Mouse (Mus musculus) layer of hippocampus, adult 9-10 months (tissue): ENCODE measurements around the gene Sgpl1.

ENCODE experiments used
- DNase-seq: peaks from one replicate; pipeline ENCODE4 v3.0.0; 2022; ENCODE audit warnings: low spot score

Gene Sgpl1

DNA sequence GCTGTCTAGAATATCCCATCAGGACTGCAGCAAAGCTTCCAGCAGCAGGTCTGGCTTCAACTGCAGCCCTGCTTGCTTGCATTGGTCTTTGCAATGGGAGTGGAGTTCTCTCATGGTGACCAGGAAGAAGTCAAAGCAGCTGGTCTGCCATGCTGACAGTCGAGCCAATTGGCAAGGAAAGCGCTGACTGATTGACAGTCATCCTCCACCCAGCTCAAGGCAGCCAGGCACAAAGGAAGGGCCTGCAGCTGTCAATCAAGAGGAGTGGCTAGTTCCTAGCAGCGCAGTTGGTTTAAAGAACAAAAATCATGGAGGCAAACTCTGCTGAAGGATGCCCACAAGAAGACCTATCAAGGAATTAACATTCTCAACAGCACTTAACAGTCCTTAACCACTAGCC, 61.0 kb downstream of the Sgpl1 start:
- no peak for DNase-seq

- DNase-seq: no peak
Measured at GRCm38 (mm10) chr10:61085364-61085763, 62.1 kb downstream of the Sgpl1 start.

- no peak for DNase-seq
Measured at GRCm38 (mm10) chr10:61080931-61081255, 66.6 kb downstream of the Sgpl1 start.

DNA sequence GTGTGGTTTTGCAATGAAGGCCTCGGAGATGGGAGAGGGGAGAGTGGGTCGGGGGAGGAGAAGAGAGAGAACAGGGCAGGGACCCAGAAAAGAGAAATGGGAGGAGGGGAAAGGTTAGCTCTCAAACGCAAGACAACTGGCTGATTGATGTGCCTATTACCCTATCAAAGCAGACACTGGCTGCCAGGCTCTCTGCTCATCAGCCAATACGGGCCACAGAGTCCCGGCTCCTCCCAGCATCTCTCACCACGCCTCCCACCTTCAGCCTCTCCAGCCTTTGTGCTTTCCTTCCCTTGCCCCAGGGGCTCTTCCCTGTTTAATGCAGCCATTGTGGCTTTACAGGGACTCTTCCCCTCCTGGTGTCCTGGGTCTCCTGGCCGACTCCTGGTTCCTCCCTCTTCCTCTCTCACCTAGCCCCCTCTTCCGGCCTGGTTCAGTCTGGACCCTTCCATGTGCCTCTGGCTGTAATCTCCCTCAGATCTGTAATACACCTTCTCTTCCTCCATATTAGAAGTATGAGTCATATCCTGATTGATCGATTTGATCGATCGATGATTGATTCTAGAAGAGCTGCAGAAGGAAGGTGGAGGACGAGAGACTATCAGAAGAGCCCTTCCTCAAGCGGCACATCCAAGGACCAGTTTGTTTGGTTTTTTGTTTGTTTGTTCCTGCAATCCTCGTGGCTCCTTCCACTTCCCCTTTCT, 67.1 kb downstream of the Sgpl1 start:
- peak; percentile 56 for DNase-seq

GRCm38 (mm10) chr10:61075607-61076006, 71.9 kb downstream of the Sgpl1 start:
- DNase-seq: no peak

DNA sequence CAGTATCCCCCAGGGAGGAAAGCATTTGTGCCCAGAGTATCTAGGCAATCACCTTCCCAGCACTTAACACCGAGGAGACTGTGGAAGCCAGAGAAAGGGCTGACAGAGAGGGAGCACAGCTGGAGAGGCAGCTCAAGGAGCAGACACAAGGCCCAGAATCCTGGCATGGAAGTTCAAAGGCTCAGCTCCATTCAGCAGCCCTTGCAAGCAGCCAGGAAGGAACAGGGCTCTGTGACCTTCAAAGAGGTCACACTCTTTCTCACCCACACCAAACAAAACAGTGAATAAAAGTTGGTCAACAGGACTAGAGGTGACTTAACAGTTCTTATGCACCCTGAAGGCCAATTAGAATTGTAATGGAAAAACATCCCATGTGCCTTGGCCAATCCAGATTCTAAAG, 72.9 kb downstream of the Sgpl1 start:
- no peak for DNase-seq

DNA sequence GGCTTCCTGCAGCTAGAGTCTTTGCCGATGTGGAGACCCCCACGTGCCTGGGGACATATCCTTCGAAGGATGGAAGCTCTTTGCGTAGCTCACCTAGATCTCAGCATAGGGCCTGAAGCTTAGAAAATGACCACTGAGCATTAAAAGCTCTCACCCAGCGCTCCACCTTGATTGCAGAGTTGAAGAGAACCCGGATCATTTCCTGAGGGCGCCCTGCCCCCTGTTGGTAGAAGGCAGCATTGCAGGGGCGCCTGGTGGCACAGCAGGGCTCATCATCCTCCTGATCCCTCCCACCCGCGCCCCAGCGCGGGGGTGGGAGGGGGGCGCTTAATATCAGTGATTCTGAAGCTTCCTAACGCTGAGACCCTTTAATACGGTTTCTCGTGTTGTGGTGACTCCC, 75.2 kb downstream of the Sgpl1 start:
- DNase-seq: peak; percentile 27

DNA sequence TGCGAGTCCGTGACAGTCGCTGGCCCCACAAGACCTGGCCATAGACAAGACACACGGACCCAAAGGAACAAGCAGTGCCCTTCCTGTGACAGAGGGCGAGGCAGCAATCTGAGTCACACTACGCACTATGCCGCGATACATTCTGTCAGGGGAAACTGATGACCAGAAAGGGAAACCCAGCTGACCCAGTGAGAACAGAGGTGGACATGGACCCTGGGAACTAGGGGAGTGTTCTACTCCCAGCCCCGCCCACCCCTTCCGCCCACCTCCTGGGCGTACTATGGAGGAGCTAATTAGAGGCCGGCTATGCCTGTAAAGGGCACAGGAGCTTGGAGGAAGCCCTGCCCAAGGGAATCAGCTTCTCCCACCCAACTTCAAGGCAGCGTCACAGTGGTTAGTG, 78.3 kb downstream of the Sgpl1 start:
- no peak for DNase-seq

DNA sequence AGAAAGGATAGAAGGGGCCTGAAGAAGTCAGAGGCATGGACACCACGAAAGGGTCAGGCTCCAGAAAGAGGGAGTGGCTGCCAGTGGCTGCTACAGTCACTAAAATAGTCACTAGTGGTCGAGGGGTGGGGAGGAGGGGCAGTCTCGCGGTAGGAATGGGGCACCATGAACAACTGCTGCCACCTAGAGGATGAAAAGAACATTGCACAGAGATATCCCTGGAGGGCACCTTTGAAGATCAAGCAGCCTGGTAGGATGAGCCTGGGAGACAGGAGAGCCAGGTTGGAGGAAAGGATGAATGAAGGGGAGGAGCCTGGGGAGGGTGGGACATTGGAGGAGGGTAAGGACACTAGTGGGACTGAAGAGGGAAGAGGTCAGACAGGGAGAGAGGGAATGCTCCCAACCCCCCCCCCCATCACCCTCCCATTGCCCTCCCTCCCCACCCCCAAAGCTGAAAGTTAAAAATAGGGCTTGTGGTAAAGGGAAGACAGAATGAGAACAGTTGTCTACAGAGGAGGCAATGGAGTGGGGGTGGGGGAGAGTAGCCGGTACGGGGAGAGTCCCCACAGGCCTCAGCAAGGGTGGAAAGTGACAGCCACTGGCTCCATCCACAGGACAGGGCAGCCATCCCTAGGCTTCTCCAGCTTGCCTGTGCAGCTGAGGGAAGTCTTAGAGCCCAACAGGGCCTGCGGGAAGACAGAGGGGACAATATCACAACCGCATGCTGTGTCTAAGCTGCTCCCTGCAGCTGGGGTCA, 78.9 kb downstream of the Sgpl1 start:
- DNase-seq: peak; percentile 22

DNA sequence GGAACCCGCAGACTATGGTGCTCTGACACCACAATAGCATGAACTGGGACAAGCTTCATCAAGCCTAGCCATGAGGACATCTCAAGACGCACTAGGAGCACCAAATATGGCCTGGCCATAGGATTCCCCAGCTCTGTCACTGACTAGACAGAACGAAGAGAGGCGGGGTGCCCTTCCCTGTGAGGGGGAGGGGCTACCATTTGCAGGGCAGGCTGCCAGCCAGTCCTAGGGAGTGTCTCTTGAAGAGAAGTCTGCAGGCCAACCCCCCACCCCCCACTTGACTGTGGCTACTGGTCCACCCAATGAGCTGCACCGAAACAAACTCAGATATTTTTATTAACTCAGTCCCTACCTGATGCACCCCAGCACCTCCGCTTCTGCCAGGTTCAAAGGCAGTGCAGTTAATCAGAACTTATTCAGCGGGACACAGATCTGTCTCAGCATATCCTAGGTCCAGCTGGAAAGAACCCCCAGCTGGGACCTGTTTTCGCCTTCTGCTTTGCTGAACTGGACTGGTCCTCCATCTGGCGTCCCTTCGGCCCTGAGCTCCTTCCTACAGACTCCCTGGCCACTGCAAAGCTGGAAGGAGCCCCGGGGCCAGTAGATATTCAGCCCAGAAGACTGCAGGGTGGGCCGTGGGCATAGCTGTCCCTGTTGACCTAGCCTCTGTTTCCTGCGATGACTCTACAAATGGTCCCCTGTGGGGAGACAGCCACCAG, 82.1 kb downstream of the Sgpl1 start:
- no peak for DNase-seq

DNA sequence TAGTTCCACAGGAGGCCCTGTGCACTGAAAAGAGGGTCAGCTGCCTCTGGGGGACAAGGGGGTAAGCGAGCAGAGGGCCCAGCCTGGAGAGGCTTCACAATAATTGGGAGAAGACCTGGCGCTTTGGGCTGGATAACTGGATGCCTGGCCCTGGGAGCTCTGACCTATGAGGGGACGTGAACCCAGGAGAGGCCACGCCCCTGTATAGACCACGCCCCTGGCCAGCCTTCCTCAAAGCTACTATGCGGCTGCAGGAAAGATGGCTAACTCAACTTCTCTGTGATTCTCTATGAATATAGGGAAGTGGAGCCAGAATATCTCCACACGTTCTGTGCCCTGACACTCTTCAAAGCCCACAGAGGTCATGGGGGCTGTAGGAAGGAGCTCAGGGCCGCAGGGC, 82.9 kb downstream of the Sgpl1 start:
- DNase-seq: no peak

DNA sequence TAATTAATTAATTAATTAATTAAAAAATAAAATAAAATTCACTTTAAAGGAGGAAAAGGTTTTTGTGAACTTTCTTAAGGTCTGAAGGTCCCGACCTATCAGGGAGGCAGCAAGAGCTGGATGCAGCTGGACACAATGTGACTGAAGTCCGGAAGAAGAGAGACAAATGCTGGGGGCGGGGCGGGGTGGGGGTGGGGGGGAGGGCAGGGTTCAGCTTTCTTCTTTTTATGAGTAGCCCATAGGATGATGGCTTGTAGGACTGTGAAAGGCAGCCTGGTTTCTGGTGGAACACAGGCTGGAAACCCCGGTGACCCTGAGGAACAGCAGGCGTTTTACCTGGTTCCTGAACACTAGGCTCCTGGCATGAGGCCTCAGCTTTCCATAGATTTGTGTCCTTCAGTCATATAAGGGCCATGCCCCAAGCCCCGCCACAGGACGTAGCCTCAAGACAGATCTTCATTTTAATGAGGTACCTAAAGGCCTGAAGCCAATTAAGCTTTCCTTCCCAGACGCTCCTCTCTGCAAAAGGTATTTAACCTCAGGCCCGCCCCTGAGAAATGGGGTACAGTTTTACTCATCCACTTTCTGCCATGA, 84.1 kb downstream of the Sgpl1 start:
- no peak for DNase-seq

GRCm38 (mm10) chr10:61059543-61060110, 87.9 kb downstream of the Sgpl1 start:
- no peak for DNase-seq

- no peak for DNase-seq
Measured at GRCm38 (mm10) chr10:61059101-61059500, 88.4 kb downstream of the Sgpl1 start.

DNA sequence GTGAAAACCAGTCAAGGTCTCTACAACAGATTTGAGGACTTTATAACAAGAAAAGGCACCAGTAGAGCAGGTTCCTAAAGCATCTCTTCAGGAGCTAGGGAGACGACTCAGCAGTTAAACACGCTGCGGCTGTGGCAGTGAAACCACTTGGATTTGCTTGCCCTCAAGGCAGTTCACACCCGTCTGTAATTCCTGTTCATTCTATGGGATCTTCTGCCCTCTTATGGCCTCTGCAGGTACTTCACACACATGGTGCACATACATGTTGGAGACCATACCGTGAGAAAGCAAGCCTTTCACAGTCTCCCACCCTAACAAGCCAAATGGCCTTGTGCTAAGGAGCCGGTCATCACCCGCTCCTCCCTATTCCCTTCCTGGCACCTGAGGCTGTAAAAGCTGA, 90.8 kb downstream of the Sgpl1 start:
- DNase-seq: no peak

DNA sequence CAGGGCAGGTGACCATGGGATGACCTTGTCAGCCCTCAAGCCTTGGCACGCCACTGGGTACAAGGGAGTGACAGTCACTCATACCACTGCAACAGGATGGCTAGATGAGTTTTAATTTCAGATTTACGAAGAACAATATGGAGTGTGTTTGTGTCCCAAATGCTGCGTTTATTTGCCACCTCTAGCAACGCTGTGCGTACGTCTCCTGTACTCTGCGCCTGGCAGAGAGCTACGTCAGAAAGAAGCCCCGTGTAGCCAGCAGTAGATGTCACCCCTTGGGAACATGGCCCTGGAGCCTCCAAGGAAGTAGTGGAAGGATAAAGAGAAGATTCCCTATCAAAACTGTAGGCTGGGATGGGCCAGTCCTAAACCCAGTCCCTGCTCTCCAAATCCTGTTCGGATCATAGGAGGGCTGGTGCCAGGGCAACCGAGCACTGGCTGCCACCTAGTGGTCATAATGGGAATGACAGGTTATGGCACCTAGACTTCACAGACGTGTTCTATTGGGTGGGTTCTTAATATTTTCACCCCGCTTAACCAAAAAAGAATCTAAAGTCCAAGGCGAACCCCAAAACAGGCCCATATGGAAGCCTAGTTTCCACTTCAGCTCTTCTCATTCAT, 95.4 kb downstream of the Sgpl1 start:
- DNase-seq: peak; percentile 24
